Mouse (Mus musculus): ENCODE measurements at regions not wholly inside any gene's neighbourhood (a gene's known extent, or its start where the extent isn't known, plus 50 kb on each side); places are given as distances from the start of the nearest gene placed in this dataset.

GRCm38 (mm10) chr1:181284301-181285197 is 67.9 kb upstream of the Cnih3 start:
- H3K4me1 ChIP-seq (ENCODE audit: control insufficient read depth, insufficient read depth, low read length), result no peaks in the 10 kb centered on the region
- no peak for DNase-seq
- WGBS, result 72% methylated on average over 10 of the region's 10 CpGs
- H3K4me3 ChIP-seq (replicated peaks; ENCODE audit: extremely low read depth, low read depth, low read length), result no peak overlapping the region
- TF ChIP-seq POLR2A (IDR thresholded peaks at IDR 0.05; ENCODE audit: borderline replicate concordance, extremely low read depth, low read depth, low read length) (no peak), CTCF (IDR thresholded peaks at IDR 0.05; ENCODE audit: insufficient read depth, low read length) (no peak)

GRCm38 (mm10) chr1:181285600-181285999 is 66.8 kb upstream of the Cnih3 start:
- no peak for DNase-seq
- TF ChIP-seq POLR2A (IDR thresholded peaks at IDR 0.05; ENCODE audit: borderline replicate concordance, extremely low read depth, low read depth, low read length), result no peak
- TF ChIP-seq CTCF (IDR thresholded peaks at IDR 0.05; ENCODE audit: insufficient read depth, low read length), result no peak
- no peaks in the 10 kb centered on the region for H3K4me1 ChIP-seq (ENCODE audit: control insufficient read depth, insufficient read depth, low read length)
- H3K4me3 ChIP-seq (replicated peaks; ENCODE audit: extremely low read depth, low read depth, low read length), result no peak overlapping the region
- WGBS, result 89% methylated on average over 8 of the region's 8 CpGs

- WGBS, result 81% methylated on average over 5 of the region's 5 CpGs
- no peaks in the 10 kb centered on the region for H3K4me1 ChIP-seq (ENCODE audit: control insufficient read depth, insufficient read depth, low read length)
- no peak overlapping the region for H3K4me3 ChIP-seq (replicated peaks; ENCODE audit: extremely low read depth, low read depth, low read length)
- DNase-seq, result no peak
- TF ChIP-seq POLR2A (IDR thresholded peaks at IDR 0.05; ENCODE audit: borderline replicate concordance, extremely low read depth, low read depth, low read length) (no peak), CTCF (IDR thresholded peaks at IDR 0.05; ENCODE audit: insufficient read depth, low read length) (no peak)
These were observed 66.3 kb upstream of the Cnih3 start for GRCm38 (mm10) chr1:181286146-181286545.

GRCm38 (mm10) chr1:181287166-181287565 is 65.3 kb upstream of the Cnih3 start:
- 88% methylated on average over 1 of the region's 1 CpGs for WGBS
- no peak for DNase-seq
- no peak overlapping the region for H3K4me3 ChIP-seq (replicated peaks; ENCODE audit: extremely low read depth, low read depth, low read length)
- TF ChIP-seq POLR2A (IDR thresholded peaks at IDR 0.05; ENCODE audit: borderline replicate concordance, extremely low read depth, low read depth, low read length) (no peak), CTCF (IDR thresholded peaks at IDR 0.05; ENCODE audit: insufficient read depth, low read length) (no peak)
- H3K4me1 ChIP-seq (ENCODE audit: control insufficient read depth, insufficient read depth, low read length), result no peaks in the 10 kb centered on the region

- TF ChIP-seq POLR2A (IDR thresholded peaks at IDR 0.05; ENCODE audit: borderline replicate concordance, extremely low read depth, low read depth, low read length) (no peak), CTCF (IDR thresholded peaks at IDR 0.05; ENCODE audit: insufficient read depth, low read length) (no peak)
- Histone ChIP-seq H3K4me3 (replicated peaks; ENCODE audit: extremely low read depth, low read depth, low read length) (no peak overlapping the region), H3K4me1 (ENCODE audit: control insufficient read depth, insufficient read depth, low read length) (no peaks in the 10 kb centered on the region)
- no peak for DNase-seq
- WGBS, result 49% methylated on average over 13 of the region's 13 CpGs
These were observed 62.9 kb upstream of the Cnih3 start for GRCm38 (mm10) chr1:181289385-181290035.

- TF ChIP-seq POLR2A (IDR thresholded peaks at IDR 0.05; ENCODE audit: borderline replicate concordance, extremely low read depth, low read depth, low read length) (no peak), CTCF (IDR thresholded peaks at IDR 0.05; ENCODE audit: insufficient read depth, low read length) (no peak)
- Histone ChIP-seq H3K4me3 (replicated peaks; ENCODE audit: extremely low read depth, low read depth, low read length) (no peak overlapping the region), H3K4me1 (ENCODE audit: control insufficient read depth, insufficient read depth, low read length) (no peaks in the 10 kb centered on the region)
- WGBS, result 65% methylated on average over 6 of the region's 6 CpGs
- DNase-seq, result no peak
These were observed 61.2 kb upstream of the Cnih3 start for GRCm38 (mm10) chr1:181291202-181291601.

GRCm38 (mm10) chr1:181291966-181292365 is 60.5 kb upstream of the Cnih3 start:
- WGBS, result 83% methylated on average over 5 of the region's 5 CpGs
- DNase-seq, result no peak
- Histone ChIP-seq H3K4me1 (ENCODE audit: control insufficient read depth, insufficient read depth, low read length) (no peaks in the 10 kb centered on the region), H3K4me3 (replicated peaks; ENCODE audit: extremely low read depth, low read depth, low read length) (no peak overlapping the region)
- no peak for TF ChIP-seq CTCF (IDR thresholded peaks at IDR 0.05; ENCODE audit: insufficient read depth, low read length)
- TF ChIP-seq POLR2A (IDR thresholded peaks at IDR 0.05; ENCODE audit: borderline replicate concordance, extremely low read depth, low read depth, low read length), result no peak

GRCm38 (mm10) chr1:181293079-181293865 is 59.2 kb upstream of the Cnih3 start:
- Histone ChIP-seq H3K4me1 (ENCODE audit: control insufficient read depth, insufficient read depth, low read length) (no peaks in the 10 kb centered on the region), H3K4me3 (replicated peaks; ENCODE audit: extremely low read depth, low read depth, low read length) (no peak overlapping the region)
- no peak for DNase-seq
- 76% methylated on average over 16 of the region's 16 CpGs for WGBS
- TF ChIP-seq POLR2A (IDR thresholded peaks at IDR 0.05; ENCODE audit: borderline replicate concordance, extremely low read depth, low read depth, low read length) (no peak), CTCF (IDR thresholded peaks at IDR 0.05; ENCODE audit: insufficient read depth, low read length) (no peak)

- 87% methylated on average over 4 of the region's 4 CpGs for WGBS
- TF ChIP-seq POLR2A (IDR thresholded peaks at IDR 0.05; ENCODE audit: borderline replicate concordance, extremely low read depth, low read depth, low read length), result no peak
- no peak for TF ChIP-seq CTCF (IDR thresholded peaks at IDR 0.05; ENCODE audit: insufficient read depth, low read length)
These were observed 56.8 kb upstream of the Cnih3 start for GRCm38 (mm10) chr1:181295651-181296050.

More at GRCm38 (mm10) chr1:181295651-181296050, 56.8 kb upstream of the Cnih3 start:
- DNase-seq, result no peak
- H3K4me3 ChIP-seq (replicated peaks; ENCODE audit: extremely low read depth, low read depth, low read length), result no peak overlapping the region
- H3K4me1 ChIP-seq (ENCODE audit: control insufficient read depth, insufficient read depth, low read length), result no peaks in the 10 kb centered on the region
